Mouse (Mus musculus) bone marrow, adult 2 months (tissue): ENCODE data around the gene Optn. TPM values are rescaled to one million over a fixed set of nuclear protein-coding genes. Genes with fewer than 3 reads are reported as not detected.
A peak's percentile ranks its signal among the peaks of the same experiment; 100 is the strongest.

Source experiments
- H3K27ac ChIP-seq: fragments of 200-500 bp; 2 replicates; pipeline ENCODE4 v1.5.1; 2012; ENCODE audit warnings: low read depth, mild to moderate bottlenecking, control low read depth, inconsistent platforms, low read length; ENCODE audit not compliant: control insufficient read depth, poor library complexity, insufficient read depth
- H3K4me1 ChIP-seq: fragments of 200-500 bp; 2 replicates; pipeline ENCODE4 v1.6.1; 2011; ENCODE audit warnings: low read length; ENCODE audit not compliant: control insufficient read depth, insufficient read depth
- H3K4me3 ChIP-seq: fragments of 200-500 bp; replicated peaks from 2 replicates; pipeline ENCODE3; 2011; ENCODE audit warnings: mild to moderate bottlenecking, low read depth, low read length, control low read depth; ENCODE audit not compliant: control insufficient read depth
- CTCF ChIP-seq: fragments of 200-500 bp; IDR thresholded peaks from 2 replicates; pipeline ENCODE4 v1.5.1; 2011; ENCODE audit warnings: low read length, control low read depth; ENCODE audit not compliant: control insufficient read depth, insufficient read depth
- POLR2A ChIP-seq: fragments of 200-500 bp; IDR thresholded peaks from 2 replicates; pipeline ENCODE4 v1.6.1; 2011; ENCODE audit warnings: low read depth, mild to moderate bottlenecking, control low read depth, low read length, borderline replicate concordance; ENCODE audit not compliant: control insufficient read depth
- WGBS: fragments of 180-500 bp; shearing (Covaris S2); methylation state at CpG from one replicate; pipeline ENCODE4 v1.1.7; 2018; 5-methylcytosine and 5-hydroxymethylcytosine counted together
- polyA plus RNA-seq: library from polyadenylated mRNA; stranded (reverse); fragments of >200 nt; gene quantifications from 2 replicates; pipeline ENCODE4 v1.2.4, GENCODE M21; 2011; ENCODE audit warnings: low replicate concordance; ENCODE audit not compliant: missing spikeins, insufficient read depth, insufficient read length

Gene Optn
- polyA plus RNA-seq, 1 experiment = 60.2 TPM

- H3K4me1 ChIP-seq = peaks cover 3% of the 10 kb centered on the region
- 40% methylated on average over 13 of the region's 13 CpGs for WGBS
- TF ChIP-seq POLR2A (no peak), CTCF (no peak)
- no peak overlapping the region for H3K27ac ChIP-seq
- no peak overlapping the region for H3K4me3 ChIP-seq
These were observed 18.4 kb downstream of the Optn start for GRCm38 (mm10) chr2:5045269-5045965.

- Histone ChIP-seq H3K27ac (no peak overlapping the region), H3K4me1 (peaks cover 3% of the 10 kb centered on the region), H3K4me3 (no peak overlapping the region)
- 40% methylated on average over 3 of the region's 3 CpGs for WGBS
- no peak for TF ChIP-seq CTCF
- TF ChIP-seq POLR2A = no peak
These were observed 19.5 kb downstream of the Optn start for GRCm38 (mm10) chr2:5044321-5044720.

GRCm38 (mm10) chr2:5043476-5043761 is 20.4 kb downstream of the Optn start:
- Histone ChIP-seq H3K4me3 (no peak overlapping the region), H3K27ac (peak overlapping the region; percentile 70), H3K4me1 (peaks cover 3% of the 10 kb centered on the region)
- 85% methylated on average over 2 of the region's 2 CpGs for WGBS
- TF ChIP-seq CTCF (no peak), POLR2A (no peak)

- peaks cover 3% of the 10 kb centered on the region for H3K4me1 ChIP-seq
These were observed 21.0 kb downstream of the Optn start for GRCm38 (mm10) chr2:5042616-5043475.

GRCm38 (mm10) chr2:5041854-5042253 is 22.0 kb downstream of the Optn start:
- Histone ChIP-seq H3K4me1 (peaks cover 3% of the 10 kb centered on the region), H3K4me3 (no peak overlapping the region), H3K27ac (no peak overlapping the region)
- TF ChIP-seq CTCF (no peak), POLR2A (no peak)
- 54% methylated on average over 5 of the region's 5 CpGs for WGBS

More at GRCm38 (mm10) chr2:5042616-5043475, 21.0 kb downstream of the Optn start:
- peak overlapping the region; percentile 81 for H3K27ac ChIP-seq
- TF ChIP-seq POLR2A = no peak
- TF ChIP-seq CTCF = no peak
- H3K4me3 ChIP-seq = no peak overlapping the region
- whole genome bisulfite sequencing = 59% methylated on average over 11 of the region's 11 CpGs

GRCm38 (mm10) chr2:5040281-5041161 is 23.3 kb downstream of the Optn start:
- WGBS = 53% methylated on average over 12 of the region's 12 CpGs
- Histone ChIP-seq H3K27ac (no peak overlapping the region), H3K4me3 (no peak overlapping the region), H3K4me1 (peaks cover 3% of the 10 kb centered on the region)
- TF ChIP-seq CTCF (no peak), POLR2A (no peak)

GRCm38 (mm10) chr2:5039350-5040170 is 24.3 kb downstream of the Optn start:
- peaks cover 2% of the 10 kb centered on the region for H3K4me1 ChIP-seq
- 73% methylated on average over 13 of the region's 13 CpGs for WGBS
- TF ChIP-seq CTCF (no peak), POLR2A (no peak)

GRCm38 (mm10) chr2:5038320-5038719 is 25.5 kb downstream of the Optn start:
- WGBS = 85% methylated on average over 5 of the region's 5 CpGs
- Histone ChIP-seq H3K4me3 (no peak overlapping the region), H3K27ac (no peak overlapping the region), H3K4me1 (no peaks in the 10 kb centered on the region; the same call in 1 of the 2 replicates)
- TF ChIP-seq POLR2A = no peak
- no peak for TF ChIP-seq CTCF

More at GRCm38 (mm10) chr2:5039350-5040170, 24.3 kb downstream of the Optn start:
- H3K4me3 ChIP-seq = no peak overlapping the region
- H3K27ac ChIP-seq = no peak overlapping the region
